11 mouse cellular contexts compared by ENCODE assay signal in genomic region chr6:113911094-113911493, GRCm38 (mm10).
DNase-seq lines count a peak whose midpoint lies in the region; ATAC-seq and TF ChIP-seq lines count a peak whose summit lies in the region.
"Had no signal": no experiment of that assay in that cellular context is flagged by ENCODE, and none has a peak within 500 bp of the region (broad histone marks: within the 10 kb centered on the region; RNA-seq: fewer than 3 reads in every experiment).

No protein-coding gene starts in this region.

- ATAC-seq in liver, postnatal 0 days: no peak
- no peak for ATAC-seq in liver, embryonic 11.5 days (replicated peaks; ENCODE audit: low FRiP score)
- ATAC-seq in erythroid progenitor cell, adult 5-6 weeks (replicated peaks; ENCODE audit: low FRiP score, poor library complexity, severe bottlenecking): no peak
- ATAC-seq in megakaryocyte progenitor cell, adult 5-6 weeks (replicated peaks; ENCODE audit: poor library complexity): no peak
- ATAC-seq: forebrain, embryonic 15.5 days had no signal

- WGBS in liver, postnatal 0 days (ENCODE audit: insufficient replicate concordance): 72% methylated on average over 16 of the region's 16 CpGs
- WGBS in liver, embryonic 11.5 days: 74% methylated on average over 16 of the region's 16 CpGs

- H3K4me2 ChIP-seq in liver, postnatal 0 days (ENCODE audit: low read depth, low read length): no peak overlapping the region
- no peak overlapping the region for H3K4me2 ChIP-seq in liver, embryonic 11.5 days
- H3K4me2 ChIP-seq: forebrain, embryonic 15.5 days; liver, embryonic 13.5 days; midbrain, embryonic 12.5 days had no signal

- H3K27ac ChIP-seq in liver, postnatal 0 days (ENCODE audit: low read depth): no peak overlapping the region
- no peak overlapping the region for H3K27ac ChIP-seq in liver, embryonic 11.5 days (ENCODE audit: low read depth, low read length)
- H3K27ac ChIP-seq in ES-Bruce4 (ENCODE audit: insufficient read depth, low read length): no peak overlapping the region
- no peak overlapping the region for H3K27ac ChIP-seq in cortical plate, adult 2 months (ENCODE audit: insufficient read depth, low read length)
- H3K27ac ChIP-seq: forebrain, embryonic 15.5 days; liver, embryonic 13.5 days; midbrain, embryonic 12.5 days had no signal

- peak; percentile 44 to 50 for DNase-seq in cerebellum, postnatal 36 days
- no peak for DNase-seq in cerebellum, adult 11-12 months
- DNase-seq in liver, postnatal 0 days: no peak
- no peak for DNase-seq in liver, embryonic 11.5 days (ENCODE audit: low spot score)
- DNase-seq: liver, embryonic 13.5 days had no signal

- no peaks in the 10 kb centered on the region for H3K9me3 ChIP-seq in liver, postnatal 0 days (ENCODE audit: low read length)
- no peaks in the 10 kb centered on the region for H3K9me3 ChIP-seq in liver, embryonic 11.5 days (ENCODE audit: control insufficient read depth, low read length)
- H3K9me3 ChIP-seq in ES-Bruce4 (replicated peaks; ENCODE audit: control insufficient read depth, insufficient read depth, low read length, poor library complexity, severe bottlenecking): no peaks in the 10 kb centered on the region
- H3K9me3 ChIP-seq: forebrain, embryonic 15.5 days; liver, embryonic 13.5 days; midbrain, embryonic 12.5 days had no signal

- peak; percentile 51 for TF ChIP-seq CTCF in liver, postnatal 0 days (IDR thresholded peaks at IDR 0.05; ENCODE audit: low read depth)
- peak; percentile 50 for TF ChIP-seq CTCF in ES-Bruce4 (IDR thresholded peaks at IDR 0.05; ENCODE audit: low read depth, low read length)
- peak; percentile 47 for TF ChIP-seq CTCF in cortical plate, adult 2 months (IDR thresholded peaks at IDR 0.05; ENCODE audit: extremely low read depth, insufficient read depth, low read length)

- no peak for TF ChIP-seq POLR2A in ES-Bruce4 (IDR thresholded peaks at IDR 0.05; ENCODE audit: insufficient read depth, low read length)
- no peak for TF ChIP-seq POLR2A in cortical plate, adult 2 months (IDR thresholded peaks at IDR 0.05; ENCODE audit: extremely low read depth, insufficient read depth, low read length)

- no peaks in the 10 kb centered on the region for H3K4me1 ChIP-seq in liver, postnatal 0 days (ENCODE audit: insufficient read depth)
- no peaks in the 10 kb centered on the region for H3K4me1 ChIP-seq in liver, embryonic 11.5 days (replicated peaks; ENCODE audit: control insufficient read depth, insufficient read depth, low read length)
- H3K4me1 ChIP-seq in ES-Bruce4 (ENCODE audit: control insufficient read depth, insufficient read depth, low read length): no peaks in the 10 kb centered on the region
- peaks cover 11% of the 10 kb centered on the region for H3K4me1 ChIP-seq in cortical plate, adult 2 months (ENCODE audit: control insufficient read depth, insufficient read depth, low read length)
- H3K4me1 ChIP-seq: forebrain, embryonic 15.5 days; liver, embryonic 13.5 days; midbrain, embryonic 12.5 days had no signal

- no peaks in the 10 kb centered on the region for H3K27me3 ChIP-seq in liver, postnatal 0 days (ENCODE audit: insufficient read depth, low read length)
- no peaks in the 10 kb centered on the region for H3K27me3 ChIP-seq in liver, embryonic 11.5 days (replicated peaks; ENCODE audit: control insufficient read depth, insufficient read depth, low read length)
- H3K27me3 ChIP-seq in ES-Bruce4 (ENCODE audit: control insufficient read depth, insufficient read depth, low read length, poor library complexity, severe bottlenecking): no peaks in the 10 kb centered on the region
- H3K27me3 ChIP-seq: forebrain, embryonic 15.5 days; liver, embryonic 13.5 days; midbrain, embryonic 12.5 days had no signal

- TF ChIP-seq EP300 in liver, postnatal 0 days (IDR thresholded peaks at IDR 0.05; ENCODE audit: low read depth): no peak
- TF ChIP-seq EP300 in ES-Bruce4 (IDR thresholded peaks at IDR 0.05; ENCODE audit: insufficient read depth, low read depth, low read length): no peak

- no peak overlapping the region for H3K4me3 ChIP-seq in liver, postnatal 0 days (ENCODE audit: low read depth, low read length)
- no peak overlapping the region for H3K4me3 ChIP-seq in liver, embryonic 11.5 days (ENCODE audit: low read depth, low read length)
- H3K4me3 ChIP-seq in ES-Bruce4 (ENCODE audit: low read depth, low read length): no peak overlapping the region
- no peak overlapping the region for H3K4me3 ChIP-seq in cortical plate, adult 2 months (ENCODE audit: insufficient read depth, low read length)
- H3K4me3 ChIP-seq: forebrain, embryonic 15.5 days; liver, embryonic 13.5 days; midbrain, embryonic 12.5 days had no signal

- H3K9ac ChIP-seq in liver, postnatal 0 days (replicated peaks): no peak overlapping the region
- no peak overlapping the region for H3K9ac ChIP-seq in liver, embryonic 11.5 days (ENCODE audit: low read depth, low read length)
- no peak overlapping the region for H3K9ac ChIP-seq in ES-Bruce4 (ENCODE audit: low read depth, poor library complexity, severe bottlenecking)
- H3K9ac ChIP-seq: forebrain, embryonic 15.5 days; liver, embryonic 13.5 days; midbrain, embryonic 12.5 days had no signal

- H3K36me3 ChIP-seq in liver, postnatal 0 days (replicated peaks; ENCODE audit: insufficient read depth, low read length): no peaks in the 10 kb centered on the region
- no peaks in the 10 kb centered on the region for H3K36me3 ChIP-seq in liver, embryonic 11.5 days (ENCODE audit: control insufficient read depth, insufficient read depth, low read length)
- no peaks in the 10 kb centered on the region for H3K36me3 ChIP-seq in ES-Bruce4 (ENCODE audit: control insufficient read depth, insufficient read depth, low read length, poor library complexity, severe bottlenecking)
- H3K36me3 ChIP-seq: forebrain, embryonic 15.5 days; liver, embryonic 13.5 days; midbrain, embryonic 12.5 days had no signal

Comparison
In these comparisons a context has a peak if more than half of its experiments do, and no peak if none do; other contexts are left out.
1. DNase-seq: peak in cerebellum, postnatal 36 days (2 of 2); none in cerebellum, adult 11-12 months (single experiment), liver, postnatal 0 days (single experiment) and liver, embryonic 11.5 days (single experiment).
2. Peak in every context shown above with its lines, with median percentiles within 50 percentile points of each other: CTCF ChIP-seq.